Mouse (Mus musculus) forebrain, embryonic 10.5 days (tissue): ENCODE measurements around the gene Lyzl6. TPM values are rescaled to one million over a fixed set of nuclear protein-coding genes. Genes with fewer than 3 reads are reported as not detected.
A peak's percentile ranks its signal among the peaks of the same experiment; 100 is the strongest.
"Not testable (repeated sequence)": the region's sequence is repeated elsewhere in the genome, so short reads cannot be mapped to it uniquely, and the experiment has no call there.

ENCODE experiments used
- DNase-seq: peaks from one replicate; pipeline ENCODE4 v3.0.0-alpha.2; 2017; ENCODE audit warnings: low spot score; ENCODE audit errors: extremely low spot score
- H3K27ac ChIP-seq: fragments of 300-500 bp; sonication (generic); 2 replicates; pipeline ENCODE4 v1.5.1; 2016; ENCODE audit warnings: mild to moderate bottlenecking
- H3K27me3 ChIP-seq: fragments of 300-500 bp; sonication (generic); 2 replicates; pipeline ENCODE4 v1.6.1; 2016; ENCODE audit warnings: mild to moderate bottlenecking; ENCODE audit not compliant: poor library complexity, severe bottlenecking
- H3K36me3 ChIP-seq: fragments of 300-500 bp; sonication (generic); replicated peaks from 2 replicates; pipeline ENCODE4 v1.6.1; 2016; ENCODE audit warnings: mild to moderate bottlenecking, moderate library complexity
- H3K4me1 ChIP-seq: fragments of 300-500 bp; sonication (generic); 2 replicates; pipeline ENCODE4 v1.6.1; 2016
- H3K4me3 ChIP-seq: fragments of 300-500 bp; sonication (generic); 2 replicates; pipeline ENCODE4 v1.5.1; 2016; ENCODE audit warnings: mild to moderate bottlenecking, moderate library complexity
- H3K9me3 ChIP-seq: fragments of 300-500 bp; sonication (generic); 2 replicates; pipeline ENCODE4 v1.6.1; 2016; ENCODE audit warnings: mild to moderate bottlenecking, moderate library complexity
- WGBS: fragments of 180-500 bp; shearing (Covaris S2); methylation state at CpG from one replicate; pipeline ENCODE4 v1.1.7; 2016; 5-methylcytosine and 5-hydroxymethylcytosine counted together
- polyA plus RNA-seq: library from polyadenylated mRNA; unstranded; fragments of >200 nt; fragmentation: Nextera tagmentation; extraction: Ambion mirVana; gene quantifications from 2 replicates; pipeline ENCODE4 v1.2.1, GENCODE M21; 2016

Gene Lyzl6
- polyA plus RNA-seq, result not detected in 2 replicates

DNA sequence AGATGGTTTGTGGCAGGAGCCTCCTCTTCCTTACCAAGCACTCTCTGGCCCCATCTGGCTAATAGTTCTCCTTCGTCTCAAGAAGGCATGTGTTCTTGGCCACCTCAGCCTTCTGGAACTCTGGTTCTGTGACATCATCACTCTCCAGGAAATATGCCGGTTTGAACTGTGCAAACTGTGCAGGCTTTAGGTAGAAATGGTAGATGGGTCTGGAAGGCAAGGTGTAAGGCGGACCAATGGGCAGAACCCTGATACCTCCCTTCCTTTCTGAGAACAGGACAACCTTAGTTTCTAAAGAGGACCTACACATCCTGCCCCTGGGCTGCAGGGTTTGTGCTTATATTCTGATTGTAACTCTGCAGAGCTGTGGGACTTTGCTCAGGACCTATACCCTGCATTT is at the start of gene Lyzl6:
Gene Lyzl6, minus strand, starts transcription at position 101 of the 400 bp plus-strand sequence.
- peaks cover 39% of the 10 kb centered on the region for H3K27me3 ChIP-seq
- no peak for DNase-seq
- no peaks in the 10 kb centered on the region for H3K36me3 ChIP-seq
- H3K9me3 ChIP-seq, result no peaks in the 10 kb centered on the region
- H3K4me1 ChIP-seq, result no peaks in the 10 kb centered on the region
- 86% methylated on average over 3 of the region's 3 CpGs for WGBS
- no peak within 1 kb of the TSS for H3K27ac ChIP-seq
- no peak within 1 kb of the TSS for H3K4me3 ChIP-seq

DNA sequence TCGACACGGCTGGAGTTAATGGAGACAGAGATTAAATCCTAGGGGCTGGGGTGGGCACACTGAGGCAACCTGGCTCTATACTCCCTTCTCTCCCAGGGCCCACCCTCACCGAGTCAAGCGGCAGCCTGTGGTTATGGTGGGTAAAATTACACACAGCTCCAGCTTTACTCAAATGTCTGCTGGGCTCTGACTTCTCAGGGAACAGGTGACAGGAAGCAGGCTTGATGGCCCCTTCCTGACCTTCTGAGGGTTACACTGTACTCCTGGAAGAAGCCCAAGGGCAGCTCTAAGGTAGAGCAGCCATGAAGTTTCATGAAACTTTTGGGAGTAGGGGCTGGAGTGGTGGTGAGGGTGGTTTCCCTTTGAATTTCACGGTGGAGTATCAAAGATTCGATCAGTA is 48.0 kb upstream of the Lyzl6 start:
- WGBS, result 85% methylated on average over 6 of the region's 6 CpGs
- Histone ChIP-seq H3K36me3 (peaks cover 73% of the 10 kb centered on the region), H3K27me3 (no peaks in the 10 kb centered on the region), H3K9me3 (no peaks in the 10 kb centered on the region), H3K4me3 (no peak overlapping the region), H3K4me1 (peaks cover 25% of the 10 kb centered on the region), H3K27ac (no peak overlapping the region)
- DNase-seq, result no peak

DNA sequence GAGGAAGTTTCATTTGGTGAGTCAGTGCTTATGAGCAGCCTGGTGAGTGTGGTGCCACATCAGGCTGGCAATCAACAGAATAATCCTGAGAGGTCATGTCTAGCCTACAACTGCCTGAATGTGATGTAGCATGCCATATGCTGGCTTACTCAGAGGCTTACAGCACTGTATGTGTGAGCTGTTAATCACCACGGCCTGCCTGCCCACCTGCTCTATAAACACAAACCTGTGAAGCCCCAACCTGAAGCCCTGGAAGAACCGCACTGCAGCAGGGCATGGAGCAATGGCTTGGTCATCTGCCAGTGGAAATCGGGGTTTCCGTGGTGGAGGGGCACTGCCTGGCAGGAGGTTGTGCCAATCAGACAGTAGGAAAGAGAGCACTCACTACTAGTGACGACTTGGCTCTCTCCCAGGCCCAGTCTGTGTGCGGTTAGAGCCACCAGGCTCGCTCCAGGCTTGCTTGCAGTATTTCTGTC is 46.6 kb upstream of the Lyzl6 start:
- peaks cover 22% of the 10 kb centered on the region for H3K4me1 ChIP-seq
- no peaks in the 10 kb centered on the region for H3K27me3 ChIP-seq
- no peak for DNase-seq
- H3K36me3 ChIP-seq, result peaks cover 87% of the 10 kb centered on the region
- H3K4me3 ChIP-seq, result no peak overlapping the region
- 93% methylated on average over 7 of the region's 7 CpGs for WGBS
- no peak overlapping the region for H3K27ac ChIP-seq
- no peaks in the 10 kb centered on the region for H3K9me3 ChIP-seq

DNA sequence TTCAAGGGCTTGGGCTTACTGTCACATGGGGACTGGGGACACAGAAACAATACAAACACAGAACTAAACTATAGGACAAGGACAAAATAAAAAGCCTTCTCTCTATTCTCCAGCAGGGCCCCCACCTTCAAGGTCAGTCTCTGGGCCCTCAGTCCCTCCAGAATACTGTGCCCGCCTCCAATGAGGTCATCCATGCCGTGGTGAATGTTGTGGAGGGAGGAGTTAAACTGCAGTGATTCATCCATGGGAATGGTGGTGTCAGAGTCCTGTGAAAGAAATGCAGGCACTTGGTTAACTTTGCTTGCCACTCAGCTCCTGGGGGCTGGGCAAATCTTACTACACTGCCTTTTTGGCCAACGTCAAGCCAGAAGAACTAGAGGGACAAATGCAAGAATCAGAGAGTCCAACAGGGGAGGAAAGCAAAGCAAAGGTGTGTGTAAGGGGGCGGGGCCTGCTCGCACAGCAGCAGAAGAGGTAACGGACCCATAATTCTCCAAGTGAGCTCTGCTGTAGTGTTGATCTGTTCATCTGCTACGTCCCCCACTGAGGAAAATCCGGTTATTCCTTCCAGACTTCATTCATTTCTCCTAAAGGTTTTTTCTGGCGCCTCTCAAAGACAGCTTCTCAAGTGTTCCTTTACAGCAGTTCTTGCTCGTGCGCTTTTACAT is 45.1 kb upstream of the Lyzl6 start:
- H3K36me3 ChIP-seq, result peaks cover 98% of the 10 kb centered on the region
- H3K27me3 ChIP-seq, result no peaks in the 10 kb centered on the region
- DNase-seq, result no peak
- H3K4me3 ChIP-seq, result no peak overlapping the region
- H3K4me1 ChIP-seq, result peaks cover 7% of the 10 kb centered on the region
- 86% methylated on average over 11 of the region's 11 CpGs for WGBS
- no peak overlapping the region for H3K27ac ChIP-seq
- H3K9me3 ChIP-seq, result no peaks in the 10 kb centered on the region

DNA sequence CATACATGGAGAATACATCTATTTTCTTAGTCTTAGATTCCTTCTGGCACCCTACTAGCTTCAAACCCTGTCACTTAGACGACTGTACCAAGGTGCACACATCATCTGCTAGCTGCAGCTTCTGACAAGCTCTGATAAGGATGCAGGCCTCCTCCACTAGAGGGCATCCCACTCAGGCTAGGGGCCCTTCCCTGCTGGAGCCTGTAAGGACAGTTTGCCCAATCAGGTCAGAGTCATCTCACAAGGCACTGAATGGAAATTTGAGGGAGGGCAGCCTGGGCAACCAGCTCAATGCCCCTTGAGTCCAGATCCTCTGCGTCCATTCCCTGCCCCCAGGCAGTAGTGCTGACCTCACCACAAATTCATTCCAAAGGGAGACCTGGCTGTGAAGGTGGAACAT is 38.4 kb upstream of the Lyzl6 start:
- not testable (repeated sequence) for H3K27ac ChIP-seq, H3K4me1 ChIP-seq, H3K4me3 ChIP-seq, H3K27me3 ChIP-seq, H3K9me3 ChIP-seq
- peaks cover 65% of the 10 kb centered on the region for H3K36me3 ChIP-seq
- peak; percentile 43 for DNase-seq
- 31% methylated on average over 2 of the region's 2 CpGs for WGBS

DNA sequence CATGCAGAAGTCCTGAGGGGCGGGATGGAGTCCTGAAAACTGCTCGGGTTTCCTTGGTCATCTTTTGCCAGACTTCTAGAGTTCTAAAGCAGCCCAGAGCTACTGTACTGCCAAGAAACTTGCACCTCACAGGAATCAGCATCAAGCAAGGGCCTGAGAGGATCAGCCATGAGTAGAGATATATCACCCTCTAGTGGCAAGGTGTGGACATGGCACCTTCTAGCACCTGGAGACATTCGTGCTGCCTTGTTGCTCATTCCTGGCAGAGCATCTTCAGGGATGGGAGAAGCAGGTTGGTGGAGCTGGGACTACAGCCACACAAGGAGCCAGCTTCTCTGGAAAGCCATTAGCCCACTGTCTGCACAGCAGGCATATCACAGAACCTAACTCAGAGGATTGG is 36.9 kb upstream of the Lyzl6 start:
- no peaks in the 10 kb centered on the region for H3K4me1 ChIP-seq
- 38% methylated on average over 3 of the region's 3 CpGs for WGBS
- H3K36me3 ChIP-seq, result peaks cover 50% of the 10 kb centered on the region
- peak; percentile 59 for DNase-seq
- H3K9me3 ChIP-seq, result no peaks in the 10 kb centered on the region
- no peak overlapping the region for H3K27ac ChIP-seq
- peaks cover 8% of the 10 kb centered on the region; the same call in 1 of the 2 replicates for H3K27me3 ChIP-seq
- no peak overlapping the region for H3K4me3 ChIP-seq

DNA sequence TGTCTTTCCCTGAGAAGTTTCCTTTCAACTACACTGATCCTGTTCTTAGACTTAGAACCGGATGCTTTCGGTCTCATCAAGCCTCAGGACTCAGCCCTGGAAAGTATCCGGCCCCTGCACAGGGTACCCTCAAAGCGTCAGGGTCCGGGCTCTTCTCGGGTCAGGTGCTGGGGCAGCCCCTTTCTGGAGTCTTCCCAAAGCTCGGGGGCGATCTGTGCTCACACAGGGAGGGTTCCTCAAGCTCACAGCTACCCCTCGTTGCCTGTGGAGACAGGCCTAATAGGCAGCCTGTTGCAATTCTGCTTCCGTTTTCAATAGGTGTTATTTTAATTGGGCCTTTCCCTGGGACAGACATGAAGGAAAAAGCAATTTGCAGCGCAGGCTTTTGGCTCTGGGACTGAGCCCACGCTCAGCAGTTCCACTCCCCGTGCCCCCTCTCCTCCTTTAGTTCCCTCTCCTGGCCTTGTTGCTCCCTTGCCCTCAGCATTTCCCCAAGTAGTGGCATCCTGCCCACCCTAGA is 28.3 kb upstream of the Lyzl6 start:
- no peak for DNase-seq
- Histone ChIP-seq H3K36me3 (no peaks in the 10 kb centered on the region), H3K27ac (no peak overlapping the region), H3K27me3 (peaks cover 67% of the 10 kb centered on the region), H3K4me3 (no peak overlapping the region), H3K4me1 (peaks cover 19% of the 10 kb centered on the region), H3K9me3 (no peaks in the 10 kb centered on the region)
- WGBS, result 50% methylated on average over 13 of the region's 13 CpGs

DNA sequence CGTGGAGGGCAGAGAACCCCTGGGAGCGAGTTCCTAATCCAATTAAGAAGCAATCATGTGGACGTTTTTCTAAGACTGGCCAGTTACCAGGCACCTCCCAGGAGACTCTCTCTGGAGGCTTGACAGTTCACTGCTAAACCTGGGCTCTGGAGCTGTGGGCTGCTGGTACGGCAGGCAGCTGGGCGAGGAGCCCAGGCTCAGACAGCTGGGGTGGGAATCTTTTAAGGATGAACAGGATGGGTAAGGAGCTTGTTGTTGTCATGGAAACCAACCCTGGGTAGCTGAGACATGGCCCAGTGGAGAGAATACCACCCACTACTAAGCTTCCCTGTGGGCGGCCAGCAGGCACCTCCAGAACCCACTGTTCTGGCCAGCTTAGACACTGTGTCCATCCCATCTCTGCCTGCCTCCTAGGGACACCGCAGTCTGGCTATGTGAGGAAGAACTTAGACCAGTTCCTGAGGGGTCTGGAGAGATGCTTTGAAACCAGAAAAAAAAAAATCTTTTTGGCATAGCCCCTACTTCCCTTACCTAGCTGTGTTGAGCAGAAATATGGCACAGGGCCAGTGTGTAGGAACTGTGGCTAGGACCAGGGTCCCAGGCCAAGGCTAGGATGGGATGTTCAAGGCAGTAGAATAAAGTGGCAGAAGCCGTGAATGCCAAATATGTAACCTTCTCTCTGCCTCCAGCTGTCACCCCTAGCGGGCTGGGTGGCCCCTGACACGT is 27.7 kb upstream of the Lyzl6 start:
- Histone ChIP-seq H3K9me3 (no peaks in the 10 kb centered on the region), H3K27me3 (peaks cover 70% of the 10 kb centered on the region), H3K27ac (no peak overlapping the region), H3K36me3 (no peaks in the 10 kb centered on the region), H3K4me1 (peaks cover 19% of the 10 kb centered on the region), H3K4me3 (no peak overlapping the region)
- no peak for DNase-seq
- WGBS, result 22% methylated on average over 10 of the region's 10 CpGs

DNA sequence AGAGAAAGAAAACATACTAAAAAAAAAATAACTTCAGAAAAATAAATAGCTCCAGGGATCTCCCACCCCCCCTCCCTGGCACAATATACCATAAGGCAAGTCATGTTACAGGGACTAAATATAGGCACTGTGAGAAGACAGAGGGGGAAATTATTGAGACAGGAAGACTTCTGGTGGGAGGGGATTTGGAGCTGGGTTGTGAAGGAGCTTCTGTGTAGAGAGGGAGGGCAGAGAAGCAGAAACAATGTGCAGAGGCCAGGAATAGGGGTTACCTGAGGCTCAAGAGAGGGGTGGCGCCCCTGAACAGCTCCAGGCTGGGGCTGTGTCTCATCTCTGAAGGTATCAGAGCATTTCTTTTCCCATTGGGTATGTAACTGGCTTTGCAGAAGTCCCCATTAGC is 27.0 kb upstream of the Lyzl6 start:
- no peaks in the 10 kb centered on the region for H3K9me3 ChIP-seq
- WGBS, result 43% methylated on average over 1 of the region's 1 CpGs
- H3K4me3 ChIP-seq, result no peak overlapping the region
- no peaks in the 10 kb centered on the region for H3K36me3 ChIP-seq
- peaks cover 19% of the 10 kb centered on the region for H3K4me1 ChIP-seq
- H3K27ac ChIP-seq, result no peak overlapping the region
- DNase-seq, result no peak
- peaks cover 64% of the 10 kb centered on the region for H3K27me3 ChIP-seq

DNA sequence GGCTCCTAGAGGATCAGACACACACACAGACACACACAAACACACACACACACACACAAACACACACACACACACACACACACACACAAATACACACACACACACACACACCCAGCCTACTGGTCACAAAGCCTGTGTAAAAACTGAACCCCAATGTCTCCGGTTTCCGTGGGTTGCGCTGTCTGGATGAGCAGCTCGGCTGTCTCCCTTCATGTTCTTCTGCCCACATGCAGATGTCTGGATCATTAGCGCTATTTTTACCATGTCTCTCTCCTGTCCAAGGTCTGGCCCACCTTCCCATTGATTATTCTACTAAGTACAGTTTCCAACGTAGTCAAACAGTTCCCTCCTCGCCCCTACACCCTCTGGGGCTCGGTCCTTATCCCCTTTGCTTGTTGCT is 24.4 kb upstream of the Lyzl6 start:
- Histone ChIP-seq H3K36me3 (no peaks in the 10 kb centered on the region), H3K4me1 (peaks cover 19% of the 10 kb centered on the region), H3K27me3 (peaks cover 59% of the 10 kb centered on the region), H3K27ac (no peak overlapping the region), H3K4me3 (no peak overlapping the region), H3K9me3 (no peaks in the 10 kb centered on the region)
- 91% methylated on average over 8 of the region's 8 CpGs for WGBS
- no peak for DNase-seq

DNA sequence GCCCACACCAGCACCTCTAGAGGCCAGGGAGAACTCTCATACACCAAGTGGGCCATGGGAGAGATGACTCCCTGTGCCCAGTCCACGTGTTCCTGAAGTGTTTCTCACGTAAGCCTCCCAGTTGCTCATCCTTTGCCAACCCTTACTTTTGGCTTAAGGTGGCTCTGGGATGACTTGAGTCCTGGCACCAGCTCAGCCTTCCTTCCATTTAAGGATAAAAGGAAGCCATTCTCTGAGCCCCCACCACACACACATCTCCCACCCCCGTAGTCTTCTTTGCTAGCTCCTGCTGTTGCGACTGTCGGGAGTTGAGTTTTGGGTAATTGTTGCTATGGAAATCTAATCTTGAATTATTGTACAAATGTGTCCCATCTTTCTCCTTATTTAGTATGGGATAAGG is 23.9 kb upstream of the Lyzl6 start:
- 85% methylated on average over 5 of the region's 5 CpGs for WGBS
- H3K27me3 ChIP-seq, result peaks cover 60% of the 10 kb centered on the region
- no peak overlapping the region for H3K27ac ChIP-seq
- peaks cover 19% of the 10 kb centered on the region for H3K4me1 ChIP-seq
- no peak overlapping the region for H3K4me3 ChIP-seq
- no peaks in the 10 kb centered on the region for H3K36me3 ChIP-seq
- H3K9me3 ChIP-seq, result no peaks in the 10 kb centered on the region
- no peak for DNase-seq

DNA sequence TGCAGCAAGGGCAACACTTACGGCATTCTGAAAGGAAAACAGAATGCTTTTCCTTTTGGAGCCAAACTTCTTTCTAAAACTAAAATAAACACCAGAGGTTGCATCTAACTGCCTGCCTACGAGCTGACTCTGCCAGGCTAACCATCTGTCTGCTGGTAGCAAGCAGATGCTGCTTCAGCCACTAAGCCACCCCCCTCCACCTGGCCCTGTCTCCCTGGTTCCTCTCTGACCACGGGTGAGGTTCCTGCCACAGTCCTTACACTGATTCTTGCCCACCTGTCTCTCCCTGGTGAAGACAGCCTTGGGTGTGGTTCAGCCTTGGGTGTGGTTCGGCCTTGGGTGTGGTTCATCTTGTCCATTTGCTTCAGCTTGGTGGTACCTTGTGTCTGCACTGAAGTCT is 23.2 kb upstream of the Lyzl6 start:
- DNase-seq, result no peak
- Histone ChIP-seq H3K36me3 (no peaks in the 10 kb centered on the region), H3K27me3 (peaks cover 60% of the 10 kb centered on the region), H3K4me1 (peaks cover 13% of the 10 kb centered on the region), H3K27ac (no peak overlapping the region), H3K4me3 (no peak overlapping the region), H3K9me3 (no peaks in the 10 kb centered on the region)
- 77% methylated on average over 4 of the region's 4 CpGs for WGBS

DNA sequence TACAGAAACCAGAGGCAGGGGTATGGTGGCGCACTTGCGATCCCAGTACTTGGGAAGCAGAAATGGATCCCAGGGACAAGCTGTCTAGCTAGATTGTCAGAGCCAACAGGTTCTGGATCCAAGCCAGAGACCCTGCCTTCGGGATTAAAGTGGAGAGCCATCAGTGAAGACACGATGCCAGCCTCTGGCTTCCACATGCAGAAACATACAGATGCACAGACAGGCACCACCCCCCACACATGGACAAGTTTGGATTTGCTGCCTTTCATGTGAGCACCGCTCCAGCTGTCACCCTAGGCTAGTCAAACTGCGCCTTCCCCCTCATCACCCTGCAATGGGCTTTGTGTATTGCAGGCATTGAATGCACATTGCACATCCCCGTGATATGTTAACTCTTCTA is 19.5 kb upstream of the Lyzl6 start:
- 87% methylated on average over 7 of the region's 7 CpGs for WGBS

More for the DNA sequence above, 19.5 kb upstream of the Lyzl6 start:
- Histone ChIP-seq H3K4me3 (no peak overlapping the region), H3K27ac (no peak overlapping the region), H3K9me3 (no peaks in the 10 kb centered on the region), H3K4me1 (no peaks in the 10 kb centered on the region), H3K36me3 (no peaks in the 10 kb centered on the region), H3K27me3 (peaks cover 60% of the 10 kb centered on the region)
- no peak for DNase-seq
